Mouse (Mus musculus) small intestine, adult 2 months (tissue): ENCODE results near the gene Sez6l2.

ENCODE experiments used
- CTCF ChIP-seq: fragments of 200-500 bp; IDR thresholded peaks from 2 replicates; pipeline ENCODE4 v1.5.1; 2012; ENCODE audit warnings: low read depth, mild to moderate bottlenecking, control low read depth, inconsistent platforms, low read length, moderate library complexity, mixed read lengths; ENCODE audit not compliant: insufficient replicate concordance, insufficient read length; ENCODE audit errors: extremely low read depth
- POLR2A ChIP-seq: fragments of 200-500 bp; IDR thresholded peaks from 2 replicates; pipeline ENCODE4 v1.6.1; 2012; ENCODE audit warnings: low read depth, mild to moderate bottlenecking, control low read depth, inconsistent platforms, low read length, moderate library complexity

- TF ChIP-seq CTCF, result peak; percentile 64; the same call in 1 of the 2 replicates
- TF ChIP-seq POLR2A, result no peak
Observed at GRCm38 (mm10) chr7:126963548-126964286, 13.4 kb downstream of the Sez6l2 start.
